Mouse (Mus musculus): ENCODE measurements around the gene Sympk. TPM values are rescaled to one million over a fixed set of nuclear protein-coding genes. Genes with fewer than 3 reads are reported as not detected.

The Sympk gene
- polyA plus RNA-seq, 1 experiment = 35.0 TPM

DNA sequence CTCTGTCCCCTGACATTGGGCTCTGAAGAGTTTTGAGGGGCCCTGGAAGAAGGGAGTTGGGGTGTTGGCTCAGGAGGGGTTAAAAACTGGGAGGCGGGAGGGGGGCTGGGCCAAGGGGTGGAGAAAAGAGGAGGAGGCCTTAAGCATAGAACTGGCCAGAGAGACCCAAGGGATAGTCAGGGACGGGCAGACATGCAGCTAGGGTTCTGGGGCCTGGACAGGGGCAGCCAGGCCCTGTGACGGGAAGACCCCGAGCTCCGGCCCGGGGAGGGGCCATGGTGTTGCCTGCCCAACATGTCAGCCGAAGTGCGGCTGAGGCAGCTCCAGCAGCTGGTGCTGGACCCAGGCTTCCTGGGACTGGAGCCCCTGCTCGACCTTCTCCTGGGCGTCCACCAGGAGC, 59.5 kb downstream of the Sympk start, which contains the start of gene Dmpk:
Gene Dmpk, plus strand, starts transcription at position 149 of the 400 bp plus-strand sequence.
- DNase-seq (ENCODE audit: low spot score) = no peak

DNA sequence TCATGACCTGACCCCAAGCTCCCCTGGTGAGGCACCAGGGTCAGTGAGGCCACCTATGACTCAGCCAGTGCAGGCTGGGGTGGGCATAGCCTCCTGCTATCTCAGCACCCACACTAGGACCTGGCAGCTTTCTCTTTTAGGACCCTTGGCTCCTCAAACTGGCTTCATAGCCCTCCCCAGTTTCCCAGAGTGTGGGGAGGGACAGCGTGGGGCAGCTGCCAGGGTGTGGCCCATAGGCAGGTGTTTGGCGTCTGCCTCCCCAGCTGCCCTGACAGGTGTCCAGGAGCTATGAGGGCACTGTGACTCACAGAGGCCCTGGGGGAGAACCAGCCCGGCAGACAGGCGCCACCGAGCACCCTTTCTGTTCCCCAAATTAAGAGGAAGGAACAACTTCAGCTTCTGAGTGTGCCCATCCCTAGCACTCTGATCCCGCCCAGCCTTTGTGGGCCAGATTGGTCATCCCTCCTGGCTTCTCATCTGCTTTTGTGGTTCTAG, 60.1 kb downstream of the Sympk start:
- DNase-seq (ENCODE audit: low spot score) = no peak

DNA sequence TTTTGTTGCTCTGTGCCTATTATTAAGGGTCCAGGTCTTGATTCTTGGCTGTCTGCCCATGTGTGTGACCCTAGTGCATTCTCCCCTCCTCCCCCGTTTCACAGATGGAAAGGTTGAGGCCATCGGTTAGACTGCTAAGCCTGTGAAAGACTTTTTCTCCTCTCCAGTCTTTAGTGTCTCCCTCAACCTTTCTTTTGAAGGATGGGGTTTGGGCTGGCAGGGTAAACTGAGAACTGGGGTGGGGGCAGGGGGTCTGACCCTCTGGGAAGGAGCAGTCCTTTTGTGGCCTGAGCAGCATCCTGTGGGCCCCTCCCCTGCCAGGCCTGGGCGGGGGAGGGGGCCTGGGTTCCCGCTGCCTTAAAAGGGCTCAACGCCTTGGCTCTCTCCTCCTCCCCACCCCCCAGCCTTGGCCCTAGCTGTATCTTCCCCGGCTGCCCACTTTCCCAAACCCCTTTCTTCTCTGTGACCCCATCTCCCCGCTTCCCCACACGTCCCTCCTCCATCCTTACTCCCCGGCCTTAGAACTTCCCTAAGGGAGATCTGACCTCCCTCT, 60.8 kb downstream of the Sympk start:
- no peak for DNase-seq (ENCODE audit: low spot score)

DNA sequence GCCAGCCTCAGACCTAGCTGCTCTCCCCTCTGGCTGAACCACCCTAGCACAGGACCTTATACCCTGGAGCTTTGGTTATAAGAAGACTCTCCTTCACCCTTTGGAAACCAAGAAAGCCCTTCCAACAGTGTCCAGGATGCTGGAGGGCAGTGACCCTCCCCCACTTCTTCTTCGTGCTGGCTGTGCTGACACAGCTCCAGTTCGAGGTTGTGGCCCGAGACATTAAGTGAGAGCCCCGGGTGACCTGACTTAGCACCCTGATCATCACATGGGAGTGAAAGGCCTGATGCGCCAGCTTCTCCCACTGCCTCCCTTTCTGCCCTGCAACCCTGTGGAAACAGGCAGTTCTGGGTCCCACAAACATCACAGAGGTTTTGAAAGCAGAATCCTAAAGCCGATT, 61.3 kb downstream of the Sympk start:
- no peak for DNase-seq (ENCODE audit: low spot score)

DNA sequence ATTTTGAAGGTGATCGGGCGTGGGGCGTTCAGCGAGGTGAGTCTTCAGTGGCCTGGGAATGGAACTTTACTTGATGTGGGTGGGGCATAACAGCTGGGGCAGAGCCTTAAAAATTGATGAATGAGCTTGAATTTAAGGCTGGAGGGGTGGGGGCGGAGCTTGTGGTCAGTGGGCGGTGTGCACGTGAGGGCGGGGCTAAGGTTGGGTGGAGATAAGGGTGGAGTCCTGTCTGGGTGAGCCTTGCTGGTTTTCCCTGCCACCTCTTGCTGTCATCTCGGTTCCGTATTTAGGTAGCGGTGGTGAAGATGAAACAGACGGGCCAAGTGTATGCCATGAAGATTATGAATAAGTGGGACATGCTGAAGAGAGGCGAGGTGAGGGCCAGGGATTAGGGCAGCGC, 61.9 kb downstream of the Sympk start:
- DNase-seq (ENCODE audit: low spot score) = no peak

DNA sequence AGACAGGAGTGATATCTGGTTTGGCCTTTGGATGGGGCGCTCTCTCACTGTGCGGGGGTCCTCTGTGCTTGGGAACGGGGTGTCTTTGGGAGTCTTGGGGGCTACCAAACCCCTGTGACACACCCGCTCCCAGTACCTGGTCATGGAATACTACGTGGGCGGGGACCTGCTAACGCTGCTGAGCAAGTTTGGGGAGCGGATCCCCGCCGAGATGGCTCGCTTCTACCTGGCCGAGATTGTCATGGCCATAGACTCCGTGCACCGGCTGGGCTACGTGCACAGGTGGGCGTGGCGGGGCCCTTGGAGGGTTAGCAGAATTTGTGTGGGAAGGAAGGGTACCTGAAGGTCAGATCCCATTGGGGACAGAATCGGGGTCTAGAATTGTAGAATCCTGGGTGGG, 62.6 kb downstream of the Sympk start:
- DNase-seq (ENCODE audit: low spot score) = no peak

DNA sequence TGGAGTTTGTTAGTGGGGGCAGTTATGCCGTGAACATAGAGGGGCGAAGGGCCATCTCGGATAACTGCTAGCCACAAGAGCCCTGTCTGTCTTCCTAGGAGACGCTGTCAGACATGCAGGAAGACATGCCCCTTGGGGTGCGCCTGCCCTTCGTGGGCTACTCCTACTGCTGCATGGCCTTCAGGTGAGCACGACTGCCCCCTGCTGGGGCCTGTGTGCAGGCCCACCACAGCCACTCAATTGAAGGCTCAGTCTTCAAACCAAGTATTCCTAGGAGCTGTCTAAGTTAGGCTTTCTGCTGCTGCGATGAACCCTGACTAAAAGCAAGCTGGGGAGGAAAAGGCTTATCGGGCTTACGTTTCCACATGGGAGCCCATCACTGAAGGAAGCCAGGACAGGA, 64.6 kb downstream of the Sympk start:
- no peak for DNase-seq (ENCODE audit: low spot score)

DNA sequence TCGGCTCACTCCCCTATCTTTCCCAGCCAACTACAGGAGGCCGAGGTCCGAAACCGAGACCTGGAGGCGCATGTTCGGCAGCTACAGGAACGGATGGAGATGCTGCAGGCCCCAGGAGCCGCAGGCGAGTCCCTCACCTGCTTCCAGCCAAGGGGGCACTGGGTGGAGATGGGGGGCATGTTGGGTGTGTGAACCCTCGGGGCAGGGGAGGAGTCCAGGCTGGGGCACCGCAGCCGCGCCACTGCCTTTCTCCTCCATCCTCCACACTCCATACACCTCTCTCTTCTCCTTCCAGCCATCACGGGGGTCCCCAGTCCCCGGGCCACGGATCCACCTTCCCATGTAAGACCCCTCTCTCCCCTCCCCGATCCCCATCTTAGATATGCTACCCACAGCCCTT, 67.7 kb downstream of the Sympk start:
- no peak for DNase-seq (ENCODE audit: low spot score)

DNA sequence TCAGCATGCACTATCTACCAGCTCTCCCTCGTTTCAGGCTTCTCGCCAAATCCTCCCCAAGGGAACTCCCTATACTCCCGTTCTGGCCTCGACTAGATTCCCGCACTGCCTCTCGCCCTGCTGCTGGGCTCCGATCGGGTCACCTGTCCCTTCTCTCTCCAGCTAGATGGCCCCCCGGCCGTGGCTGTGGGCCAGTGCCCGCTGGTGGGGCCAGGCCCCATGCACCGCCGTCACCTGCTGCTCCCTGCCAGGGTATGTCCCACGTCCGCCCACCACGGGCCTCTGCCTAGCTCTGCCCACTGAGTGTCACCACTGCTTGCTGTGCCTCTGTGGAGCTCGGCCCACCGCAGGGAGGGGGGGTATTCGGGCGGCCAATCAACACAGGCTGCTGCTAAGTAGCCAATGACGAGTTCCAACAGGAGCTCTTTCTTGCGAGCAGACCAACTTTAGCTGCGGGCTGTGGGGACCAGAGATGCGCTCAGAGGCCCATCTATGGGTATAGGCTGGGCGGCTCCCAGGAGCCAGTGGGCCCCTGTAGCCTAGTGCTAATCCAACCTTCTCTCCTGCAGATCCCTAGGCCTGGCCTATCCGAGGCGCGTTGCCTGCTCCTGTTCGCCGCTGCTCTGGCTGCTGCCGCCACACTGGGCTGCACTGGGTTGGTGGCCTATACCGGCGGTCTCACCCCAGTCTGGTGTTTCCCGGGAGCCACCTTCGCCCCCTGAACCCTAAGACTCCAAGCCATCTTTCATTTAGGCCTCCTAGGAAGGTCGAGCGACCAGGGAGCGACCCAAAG, 68.4 kb downstream of the Sympk start:
- DNase-seq (ENCODE audit: low spot score) = no peak

DNA sequence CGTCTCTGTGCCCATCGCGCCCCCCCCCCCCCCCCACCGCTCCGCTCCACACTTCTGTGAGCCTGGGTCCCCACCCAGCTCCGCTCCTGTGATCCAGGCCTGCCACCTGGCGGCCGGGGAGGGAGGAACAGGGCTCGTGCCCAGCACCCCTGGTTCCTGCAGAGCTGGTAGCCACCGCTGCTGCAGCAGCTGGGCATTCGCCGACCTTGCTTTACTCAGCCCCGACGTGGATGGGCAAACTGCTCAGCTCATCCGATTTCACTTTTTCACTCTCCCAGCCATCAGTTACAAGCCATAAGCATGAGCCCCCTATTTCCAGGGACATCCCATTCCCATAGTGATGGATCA, 69.0 kb downstream of the Sympk start:
- DNase-seq (ENCODE audit: low spot score) = peak; percentile 84

DNA sequence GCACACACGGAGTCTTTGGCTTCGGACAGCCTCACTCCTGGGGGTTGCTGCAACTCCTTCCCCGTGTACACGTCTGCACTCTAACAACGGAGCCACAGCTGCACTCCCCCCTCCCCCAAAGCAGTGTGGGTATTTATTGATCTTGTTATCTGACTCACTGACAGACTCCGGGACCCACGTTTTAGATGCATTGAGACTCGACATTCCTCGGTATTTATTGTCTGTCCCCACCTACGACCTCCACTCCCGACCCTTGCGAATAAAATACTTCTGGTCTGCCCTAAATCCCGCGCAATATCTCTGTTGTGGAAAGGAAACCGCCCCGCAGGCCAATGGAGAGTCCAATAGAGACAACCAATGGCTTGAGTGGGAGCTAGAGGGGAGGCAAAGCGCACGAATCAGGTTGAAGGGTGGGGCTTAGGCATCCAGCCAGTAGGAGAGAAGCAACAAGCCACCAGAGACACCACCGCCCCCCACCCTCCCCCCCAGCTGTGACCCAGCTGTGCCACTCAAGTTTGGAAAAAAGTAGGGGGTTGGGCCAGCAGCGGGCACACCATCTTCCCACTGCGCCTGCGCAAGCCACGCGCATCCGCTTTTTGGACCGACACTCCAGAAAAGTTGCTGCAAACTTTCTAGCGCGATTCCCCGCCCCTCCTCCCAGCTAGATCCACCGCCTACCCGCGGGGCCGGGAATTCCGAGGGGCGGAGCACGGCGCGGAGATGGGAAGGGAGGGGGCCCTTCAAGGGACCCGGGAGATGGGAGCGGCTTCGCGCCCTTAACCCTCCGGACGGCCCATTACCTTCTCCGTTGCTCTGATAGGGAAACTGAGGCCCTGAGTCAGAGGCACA, 69.6 kb downstream of the Sympk start:
- peak; percentile 89 for DNase-seq (ENCODE audit: low spot score)

DNA sequence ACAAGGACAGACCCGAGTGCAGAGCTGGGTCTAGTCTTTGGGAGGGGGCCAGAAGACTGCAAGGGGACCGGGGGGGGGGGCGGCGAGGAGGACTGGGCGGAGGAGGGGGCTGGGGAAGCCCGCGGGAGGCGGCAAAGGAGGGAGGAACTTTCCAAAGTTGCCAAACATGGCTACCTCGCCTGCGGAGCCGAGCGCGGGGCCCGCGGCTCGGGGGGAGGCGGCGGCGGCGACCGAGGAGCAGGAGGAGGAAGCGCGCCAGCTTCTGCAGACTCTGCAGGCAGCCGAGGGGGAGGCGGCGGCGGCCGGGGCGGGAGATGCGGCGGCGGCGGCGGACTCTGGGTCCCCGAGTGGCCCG, 70.3 kb downstream of the Sympk start, which contains the start of gene Six5:
Gene Six5, plus strand, starts transcription at position 124 of the 355 bp plus-strand sequence.
- no peak for DNase-seq (ENCODE audit: low spot score)

DNA sequence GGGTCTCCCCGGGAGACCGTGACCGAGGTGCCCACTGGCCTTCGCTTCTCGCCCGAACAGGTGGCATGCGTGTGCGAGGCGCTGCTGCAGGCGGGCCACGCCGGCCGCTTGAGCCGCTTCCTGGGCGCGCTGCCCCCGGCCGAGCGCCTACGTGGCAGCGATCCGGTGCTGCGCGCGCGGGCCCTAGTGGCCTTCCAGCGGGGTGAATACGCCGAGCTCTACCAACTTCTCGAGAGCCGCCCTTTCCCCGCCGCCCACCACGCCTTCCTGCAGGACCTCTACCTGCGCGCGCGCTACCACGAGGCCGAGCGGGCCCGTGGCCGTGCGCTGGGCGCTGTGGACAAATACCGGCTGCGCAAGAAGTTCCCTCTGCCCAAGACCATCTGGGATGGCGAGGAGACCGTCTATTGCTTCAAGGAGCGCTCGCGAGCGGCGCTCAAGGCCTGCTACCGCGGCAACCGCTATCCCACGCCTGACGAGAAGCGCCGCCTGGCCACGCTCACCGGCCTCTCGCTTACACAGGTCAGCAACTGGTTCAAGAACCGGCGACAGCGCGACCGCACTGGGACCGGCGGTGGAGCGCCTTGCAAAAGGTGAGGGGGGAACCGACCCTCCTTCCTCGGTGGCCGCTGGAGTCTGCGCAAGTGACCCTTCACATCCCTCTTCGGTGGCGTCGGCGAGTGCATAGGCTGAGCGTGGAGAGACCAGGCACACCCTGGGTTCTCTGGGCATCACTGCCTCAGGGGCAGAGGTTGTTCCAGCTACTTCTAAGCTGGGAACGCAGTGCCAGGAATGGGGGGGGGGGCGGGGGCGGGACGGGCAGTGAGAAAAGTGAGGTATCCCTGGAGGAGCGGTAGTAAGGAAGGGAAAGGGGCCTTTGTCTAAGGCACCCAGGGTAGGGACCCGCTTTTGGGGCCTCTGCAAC, 70.9 kb downstream of the Sympk start:
- DNase-seq (ENCODE audit: low spot score) = peak; percentile 70

DNA sequence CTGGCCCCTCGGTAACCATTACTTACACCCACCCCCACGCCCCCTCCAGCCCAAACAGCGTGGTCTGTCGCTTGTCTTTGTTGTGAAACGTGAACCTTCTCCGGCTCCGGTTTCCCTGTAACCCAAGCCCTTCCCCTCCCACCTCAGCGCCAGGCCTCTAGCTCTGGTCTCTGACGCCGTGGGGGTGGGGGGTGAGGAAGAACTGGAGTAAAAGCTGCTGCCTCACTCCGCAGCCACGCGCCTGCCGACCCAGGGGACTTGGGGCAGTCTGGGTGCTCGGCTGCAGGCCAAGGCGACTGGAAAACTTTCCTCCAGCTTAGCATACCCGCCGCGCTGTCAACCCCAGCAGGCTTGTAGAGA, 71.6 kb downstream of the Sympk start:
- DNase-seq (ENCODE audit: low spot score) = no peak

DNA sequence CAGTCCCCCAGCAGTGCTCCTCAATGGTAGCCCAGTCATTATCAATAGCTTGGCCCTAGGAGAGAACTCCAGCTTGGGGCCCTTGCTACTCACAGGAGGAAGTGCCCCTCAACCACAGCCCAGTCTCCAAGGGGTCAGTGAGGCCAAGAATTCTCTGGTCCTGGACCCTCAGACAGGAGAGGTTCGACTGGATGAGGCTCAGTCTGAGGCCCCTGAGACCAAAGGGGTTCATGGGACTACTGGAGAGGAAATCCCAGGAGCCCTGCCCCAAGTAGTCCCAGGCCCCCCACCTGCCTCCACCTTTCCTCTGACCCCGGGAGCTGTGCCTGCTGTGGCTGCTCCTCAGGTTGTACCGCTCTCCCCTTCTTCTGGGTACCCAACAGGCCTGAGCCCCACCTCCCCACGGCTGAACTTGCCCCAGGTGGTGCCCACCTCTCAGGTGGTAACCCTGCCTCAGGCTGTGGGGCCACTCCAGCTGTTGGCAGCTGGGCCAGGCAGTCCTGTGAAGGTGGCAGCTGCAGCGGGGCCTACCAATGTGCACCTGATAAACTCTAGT, 72.3 kb downstream of the Sympk start:
- DNase-seq (ENCODE audit: low spot score) = no peak

DNA sequence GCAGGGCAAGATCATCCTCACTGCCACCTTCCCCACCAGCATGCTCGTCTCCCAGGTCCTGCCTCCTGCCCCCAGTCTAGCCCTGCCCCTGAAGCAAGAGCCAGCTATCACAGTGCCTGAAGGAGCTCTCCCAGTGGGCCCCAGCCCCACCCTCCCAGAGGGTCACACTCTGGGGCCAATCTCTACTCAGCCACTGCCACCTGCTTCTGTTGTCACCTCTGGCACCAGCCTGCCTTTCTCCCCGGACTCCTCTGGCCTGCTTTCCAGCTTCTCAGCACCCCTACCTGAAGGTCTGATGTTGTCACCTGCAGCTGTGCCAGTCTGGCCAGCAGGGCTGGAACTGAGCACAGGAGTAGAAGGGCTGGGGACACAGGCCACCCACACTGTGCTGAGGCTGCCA, 73.0 kb downstream of the Sympk start:
- DNase-seq (ENCODE audit: low spot score) = no peak

DNA sequence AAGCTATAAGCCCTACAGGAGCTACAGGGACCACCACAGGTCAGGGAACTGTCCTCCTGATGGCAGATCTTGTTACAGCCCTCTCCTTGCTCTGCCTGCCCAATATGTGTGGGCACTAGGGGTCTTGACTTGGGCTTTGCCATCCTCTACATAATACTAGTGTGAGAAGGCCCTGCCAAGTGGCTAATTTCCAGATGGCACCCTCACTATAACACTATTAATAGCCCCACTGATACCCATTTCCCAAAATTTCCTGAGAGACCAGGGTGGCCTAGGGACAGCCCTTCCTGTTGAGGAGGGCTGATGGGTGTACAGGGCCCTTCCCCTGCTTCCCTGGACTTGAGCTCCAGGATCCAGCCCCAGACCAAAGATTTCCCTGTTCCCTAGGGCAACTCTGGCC, 73.7 kb downstream of the Sympk start:
- no peak for DNase-seq (ENCODE audit: low spot score)

DNA sequence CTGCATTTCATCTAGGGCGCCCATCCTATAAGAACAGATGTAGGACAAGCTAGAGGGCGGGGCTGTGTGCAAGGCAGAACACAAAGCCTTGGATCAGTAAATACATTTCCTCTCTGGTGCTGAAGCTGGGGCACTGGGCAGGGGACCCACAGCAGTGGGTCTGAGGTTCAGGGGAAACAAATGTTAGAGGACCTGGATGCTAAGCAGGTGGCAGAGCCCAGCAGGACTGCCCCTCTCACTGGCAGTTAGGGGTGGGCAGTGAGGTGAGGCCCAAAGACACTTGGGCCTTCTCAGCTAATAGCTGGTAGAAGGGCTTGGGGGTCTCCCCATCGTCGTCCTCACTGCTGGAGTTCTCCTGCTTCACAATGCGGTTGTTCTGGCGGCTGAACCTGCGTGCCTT, 74.6 kb downstream of the Sympk start:
- no peak for DNase-seq (ENCODE audit: low spot score)

DNA sequence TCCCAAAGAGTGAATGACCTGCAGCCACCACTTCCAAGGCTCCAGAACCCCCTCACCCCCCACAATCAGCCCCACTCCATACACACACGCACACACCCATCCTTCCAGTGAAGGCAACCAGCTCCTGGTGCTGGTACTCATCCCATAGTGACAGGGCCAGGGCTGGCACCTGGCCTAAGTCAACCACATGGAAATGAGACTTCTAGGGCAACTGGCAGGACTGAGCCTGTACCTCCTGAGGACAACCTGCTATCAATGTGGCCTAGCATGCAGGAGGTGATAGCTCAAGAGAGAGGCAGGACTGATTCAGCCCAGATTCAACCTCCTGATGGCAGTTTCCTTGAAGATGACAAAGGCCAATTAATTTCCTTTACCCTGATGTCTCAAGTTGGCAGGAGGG, 76.1 kb downstream of the Sympk start:
- DNase-seq (ENCODE audit: low spot score) = no peak

DNA sequence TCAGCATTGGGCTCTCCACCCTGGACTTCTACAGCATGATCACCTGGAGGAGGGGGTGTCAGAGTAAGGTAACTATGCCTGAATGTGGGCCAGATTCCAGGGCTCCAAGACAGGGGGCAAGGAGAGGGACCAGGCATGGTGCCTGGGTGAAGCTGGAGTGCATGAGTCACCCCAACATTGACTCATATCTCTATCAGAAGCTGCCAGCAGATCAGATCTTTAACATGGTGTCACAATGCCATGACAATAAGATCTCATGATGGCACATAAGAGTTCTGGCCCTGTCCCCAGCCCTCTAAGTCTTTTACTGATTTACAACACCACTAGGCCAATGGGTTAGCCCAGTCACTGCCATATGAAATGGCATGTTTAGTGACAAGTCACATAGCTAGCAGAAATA, 79.6 kb downstream of the Sympk start:
- DNase-seq (ENCODE audit: low spot score) = no peak

All from urinary bladder, adult 2 months (tissue).